Mouse (Mus musculus) forebrain, embryonic 14.5 days (tissue): Measurements from ENCODE around the gene Neil3. TPM values are rescaled to one million over a fixed set of nuclear protein-coding genes. Genes with fewer than 3 reads are reported as not detected.

ENCODE experiments used
- ATAC-seq: fragments of 200-750 bp; cut with Nextera tagmentation; 2 replicates; pipeline ENCODE4 v1.8.0; 2017; ENCODE audit warnings: mild to moderate bottlenecking, moderate library complexity
- DNase-seq: peaks from one replicate; pipeline ENCODE4 v3.0.0-alpha.2; 2015; ENCODE audit warnings: low spot score
- H3K27ac ChIP-seq: fragments of 300-500 bp; sonication (generic); 2 replicates; pipeline ENCODE4 v1.5.1; 2014; ENCODE audit warnings: low read depth, mild to moderate bottlenecking, control low read depth, low read length, moderate library complexity
- H3K27me3 ChIP-seq: fragments of 300-500 bp; sonication (generic); replicated peaks from 2 replicates; pipeline ENCODE4 v1.6.1; 2014; ENCODE audit warnings: low read length, control low read depth, mixed read lengths; ENCODE audit not compliant: control insufficient read depth, insufficient read depth
- H3K36me3 ChIP-seq: fragments of 300-500 bp; sonication (generic); 2 replicates; pipeline ENCODE4 v1.6.1; 2014; ENCODE audit warnings: low read length, control low read depth; ENCODE audit not compliant: control insufficient read depth, insufficient read depth
- H3K4me1 ChIP-seq: fragments of 300-500 bp; sonication (generic); 2 replicates; pipeline ENCODE4 v1.6.1; 2014; ENCODE audit warnings: antibody characterized with exemption, low read length, control low read depth; ENCODE audit not compliant: control insufficient read depth, insufficient read depth
- H3K4me2 ChIP-seq: fragments of 300-500 bp; sonication (generic); 2 replicates; pipeline ENCODE4 v1.6.1; 2014; ENCODE audit warnings: mild to moderate bottlenecking, control low read depth, low read length
- H3K4me3 ChIP-seq: fragments of 300-500 bp; sonication (generic); 2 replicates; pipeline ENCODE4 v1.5.1; 2014; ENCODE audit warnings: low read depth, low read length, control low read depth
- H3K9ac ChIP-seq: fragments of 300-500 bp; sonication (generic); 2 replicates; pipeline ENCODE4 v1.6.1; 2014; ENCODE audit warnings: mild to moderate bottlenecking, low read length, control low read depth, moderate library complexity
- H3K9me3 ChIP-seq: fragments of 300-500 bp; sonication (generic); replicated peaks from 2 replicates; pipeline ENCODE4 v1.6.1; 2016; ENCODE audit warnings: low read length, control low read depth, mixed read lengths; ENCODE audit not compliant: control insufficient read depth
- WGBS: fragments of 180-500 bp; shearing (Covaris S2); extraction: QIAGEN DNeasy Blood & Tissue Kit; methylation state at CpG from one replicate; pipeline ENCODE4 v1.1.7; 2014; 5-methylcytosine and 5-hydroxymethylcytosine counted together
- polyA plus RNA-seq: library from polyadenylated mRNA; unstranded; fragments of >200 nt; fragmentation: Nextera tagmentation; extraction: Ambion mirVana; gene quantifications from 2 replicates; pipeline ENCODE4 v1.2.1, GENCODE M21; 2014

The Neil3 gene
- 12.7 and 12.8 TPM in 2 replicates for polyA plus RNA-seq

DNA sequence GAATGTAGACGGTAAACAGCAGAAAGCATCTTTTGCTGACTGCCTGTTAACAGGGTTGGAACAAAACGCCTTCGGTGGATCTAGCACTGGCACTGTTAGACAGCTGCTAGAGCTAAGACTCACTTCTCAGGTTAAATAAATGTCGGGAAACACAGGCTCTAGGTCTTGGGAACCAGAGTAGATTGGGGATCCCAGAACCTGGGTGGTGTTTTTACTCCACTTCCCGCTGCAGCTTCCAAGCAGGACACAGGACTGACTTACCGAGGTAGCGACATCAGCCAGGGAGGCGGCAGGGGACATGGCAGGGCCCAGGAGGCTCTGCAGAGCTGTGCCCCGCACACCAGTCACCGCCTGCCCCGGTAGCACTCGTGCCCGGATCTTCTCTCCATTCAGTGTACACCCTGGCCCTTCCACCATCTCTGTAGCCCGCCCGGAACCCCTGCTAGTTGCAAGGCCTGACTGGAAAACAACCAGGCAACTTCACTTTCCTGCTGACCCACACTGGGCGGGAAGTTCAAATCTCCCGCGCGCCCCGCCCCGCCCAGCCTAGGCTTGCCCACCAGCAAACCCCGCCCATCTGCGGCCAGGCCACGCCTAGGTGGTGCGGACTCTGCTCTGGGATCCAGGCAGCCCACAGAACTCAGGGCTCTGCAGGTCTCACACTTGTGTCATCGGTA, at the start of gene Neil3:
Gene Neil3 (minus strand): TSS at position 571 of the 677 bp plus-strand sequence.
- 1% methylated on average over 26 of the region's 26 CpGs for WGBS
- no peaks in the 10 kb centered on the region for H3K36me3 ChIP-seq
- no peaks in the 10 kb centered on the region for H3K27me3 ChIP-seq
- no peak within 1 kb of the TSS for H3K27ac ChIP-seq
- H3K9me3 ChIP-seq, result no peaks in the 10 kb centered on the region
- H3K9ac ChIP-seq, result peak within 1 kb of the TSS; percentile 58
- ATAC-seq (peak; percentile 97), DNase-seq (peak; percentile 76)
- H3K4me1 ChIP-seq, result peaks cover 14% of the 10 kb centered on the region; the same call in 1 of the 2 replicates
- H3K4me3 ChIP-seq, result peak within 1 kb of the TSS; percentile 45
- peak within 1 kb of the TSS; percentile 72 for H3K4me2 ChIP-seq

GRCm38 (mm10) chr8:53680846-53681245, 42.0 kb upstream of the Neil3 start:
- DNase-seq (peak; percentile 85), ATAC-seq (peak; percentile 96)
- H3K9ac ChIP-seq, result no peak overlapping the region
- 17% methylated on average over 12 of the region's 12 CpGs for WGBS
- H3K4me3 ChIP-seq, result no peak overlapping the region
- H3K36me3 ChIP-seq, result no peaks in the 10 kb centered on the region
- H3K27ac ChIP-seq, result no peak overlapping the region
- H3K4me1 ChIP-seq, result no peaks in the 10 kb centered on the region
- no peaks in the 10 kb centered on the region for H3K9me3 ChIP-seq
- H3K4me2 ChIP-seq, result no peak overlapping the region
- H3K27me3 ChIP-seq, result no peaks in the 10 kb centered on the region

DNA sequence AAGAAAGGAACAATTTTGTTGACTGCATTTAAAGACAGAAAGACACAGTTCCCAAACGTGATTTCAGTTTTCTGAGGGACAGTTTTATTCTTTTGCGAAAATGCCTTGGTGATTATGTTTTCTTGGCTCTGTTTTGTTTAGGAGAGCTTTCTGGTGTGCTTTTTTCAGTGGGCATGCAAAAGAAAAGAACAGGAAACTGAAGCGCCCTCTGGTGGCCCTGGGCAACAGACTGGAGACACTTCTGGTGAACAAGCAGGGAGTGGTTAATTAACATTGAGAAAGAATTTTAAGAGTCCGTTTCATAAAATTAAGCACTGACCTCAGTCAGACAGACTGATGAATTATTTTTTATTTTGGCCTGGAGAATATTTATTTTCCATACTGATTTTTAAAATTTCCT, 25.1 kb upstream of the Neil3 start:
- H3K9me3 ChIP-seq, result no peaks in the 10 kb centered on the region
- no peaks in the 10 kb centered on the region for H3K27me3 ChIP-seq
- no peak overlapping the region for H3K4me2 ChIP-seq
- peak; percentile 65 for DNase-seq
- H3K4me1 ChIP-seq, result no peaks in the 10 kb centered on the region
- H3K9ac ChIP-seq, result no peak overlapping the region
- no peaks in the 10 kb centered on the region for H3K36me3 ChIP-seq
- H3K27ac ChIP-seq, result no peak overlapping the region
- no peak overlapping the region for H3K4me3 ChIP-seq
- no peak for ATAC-seq
- 39% methylated on average over 4 of the region's 4 CpGs for WGBS

- H3K36me3 ChIP-seq, result no peaks in the 10 kb centered on the region
- 65% methylated on average over 3 of the region's 3 CpGs for WGBS
- H3K4me1 ChIP-seq, result no peaks in the 10 kb centered on the region
- no peak overlapping the region for H3K4me3 ChIP-seq
- H3K9ac ChIP-seq, result no peak overlapping the region
- no peaks in the 10 kb centered on the region for H3K27me3 ChIP-seq
- ATAC-seq, result no peak
- no peak overlapping the region for H3K27ac ChIP-seq
- no peaks in the 10 kb centered on the region for H3K9me3 ChIP-seq
- no peak for DNase-seq
- no peak overlapping the region for H3K4me2 ChIP-seq
Measured at GRCm38 (mm10) chr8:53661436-53661835, 22.6 kb upstream of the Neil3 start.

- Histone ChIP-seq H3K9me3 (peaks cover 5% of the 10 kb centered on the region; the same call in 1 of the 2 replicates), H3K27ac (no peak overlapping the region), H3K4me3 (no peak overlapping the region), H3K27me3 (no peaks in the 10 kb centered on the region), H3K4me1 (no peaks in the 10 kb centered on the region), H3K4me2 (no peak overlapping the region), H3K36me3 (no peaks in the 10 kb centered on the region), H3K9ac (no peak overlapping the region)
- 92% methylated on average over 4 of the region's 4 CpGs for WGBS
- ATAC-seq, result no peak
- no peak for DNase-seq
Measured at GRCm38 (mm10) chr8:53630618-53631017, 8.2 kb downstream of the Neil3 start.

GRCm38 (mm10) chr8:53628864-53629415, 9.9 kb downstream of the Neil3 start:
- peaks cover 5% of the 10 kb centered on the region; the same call in 1 of the 2 replicates for H3K9me3 ChIP-seq
- no peak overlapping the region for H3K9ac ChIP-seq
- no peaks in the 10 kb centered on the region for H3K36me3 ChIP-seq
- DNase-seq (peak; percentile 74), ATAC-seq (peak; percentile 88)
- H3K4me2 ChIP-seq, result no peak overlapping the region
- H3K27ac ChIP-seq, result no peak overlapping the region
- WGBS, result 56% methylated on average over 4 of the region's 4 CpGs
- no peaks in the 10 kb centered on the region for H3K4me1 ChIP-seq
- H3K4me3 ChIP-seq, result no peak overlapping the region
- H3K27me3 ChIP-seq, result no peaks in the 10 kb centered on the region

DNA sequence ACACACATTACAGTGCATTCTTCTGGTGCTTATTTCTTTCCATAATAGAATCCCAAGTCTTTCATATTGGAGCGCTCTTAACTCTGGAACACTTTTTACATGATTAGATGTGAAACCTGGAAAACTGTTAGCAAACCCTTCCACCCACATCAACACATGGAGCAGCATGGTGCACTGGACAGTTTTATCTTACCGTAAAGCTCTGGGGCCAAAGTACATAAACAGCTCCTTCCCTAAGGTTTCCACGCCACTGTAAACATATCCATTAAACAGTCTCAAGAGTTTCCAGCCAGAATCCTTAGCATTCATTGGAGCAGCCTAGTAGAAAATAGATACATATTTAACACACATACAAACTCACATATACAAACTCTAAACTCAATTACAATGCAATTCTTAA, 15.4 kb downstream of the Neil3 start:
- Histone ChIP-seq H3K4me2 (no peak overlapping the region), H3K9ac (no peak overlapping the region), H3K27ac (no peak overlapping the region), H3K4me1 (no peaks in the 10 kb centered on the region), H3K36me3 (no peaks in the 10 kb centered on the region), H3K4me3 (no peak overlapping the region), H3K27me3 (no peaks in the 10 kb centered on the region), H3K9me3 (peaks cover 5% of the 10 kb centered on the region; the same call in 1 of the 2 replicates)
- 96% methylated on average over 3 of the region's 3 CpGs for WGBS
- DNase-seq (no peak), ATAC-seq (no peak)

DNA sequence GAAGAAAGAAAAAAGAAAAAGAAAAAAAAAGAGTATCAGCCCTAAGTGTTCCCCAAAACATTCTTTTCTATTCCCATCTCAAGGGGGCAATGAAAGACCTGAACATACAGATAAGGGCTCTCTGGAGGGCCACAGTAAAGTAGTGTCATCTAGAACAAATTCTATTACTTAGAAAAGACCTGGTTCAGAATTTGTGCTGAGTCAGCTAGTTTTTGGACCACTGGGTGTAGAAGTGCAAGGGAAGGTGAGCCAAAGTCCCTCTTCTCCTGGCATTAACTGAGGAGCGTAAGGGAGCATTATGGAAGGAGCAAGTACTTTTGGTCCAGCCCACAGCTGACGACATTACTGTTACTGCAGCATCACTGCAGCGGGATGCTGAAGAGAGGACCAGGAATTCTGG, 19.7 kb downstream of the Neil3 start:
- H3K36me3 ChIP-seq, result no peaks in the 10 kb centered on the region
- no peak overlapping the region for H3K9ac ChIP-seq
- DNase-seq (no peak), ATAC-seq (no peak)
- no peaks in the 10 kb centered on the region for H3K4me1 ChIP-seq
- 96% methylated on average over 3 of the region's 3 CpGs for WGBS
- H3K27ac ChIP-seq, result no peak overlapping the region
- H3K4me2 ChIP-seq, result no peak overlapping the region
- H3K27me3 ChIP-seq, result no peaks in the 10 kb centered on the region
- H3K4me3 ChIP-seq, result no peak overlapping the region
- no peaks in the 10 kb centered on the region for H3K9me3 ChIP-seq

GRCm38 (mm10) chr8:53614288-53614646, 24.6 kb downstream of the Neil3 start:
- WGBS, result 82% methylated on average over 8 of the region's 8 CpGs
- Histone ChIP-seq H3K27me3 (no peaks in the 10 kb centered on the region), H3K4me3 (no peak overlapping the region), H3K4me1 (no peaks in the 10 kb centered on the region), H3K36me3 (no peaks in the 10 kb centered on the region), H3K4me2 (no peak overlapping the region), H3K27ac (no peak overlapping the region), H3K9ac (no peak overlapping the region), H3K9me3 (no peaks in the 10 kb centered on the region)
- no peak for DNase-seq
- ATAC-seq, result no peak
